Mouse (Mus musculus): ENCODE data around the gene Tbccd1.
"Not testable (repeated sequence)": the region's sequence is repeated elsewhere in the genome, so short reads cannot be mapped to it uniquely, and the experiment has no call there.

The Tbccd1 gene

DNA sequence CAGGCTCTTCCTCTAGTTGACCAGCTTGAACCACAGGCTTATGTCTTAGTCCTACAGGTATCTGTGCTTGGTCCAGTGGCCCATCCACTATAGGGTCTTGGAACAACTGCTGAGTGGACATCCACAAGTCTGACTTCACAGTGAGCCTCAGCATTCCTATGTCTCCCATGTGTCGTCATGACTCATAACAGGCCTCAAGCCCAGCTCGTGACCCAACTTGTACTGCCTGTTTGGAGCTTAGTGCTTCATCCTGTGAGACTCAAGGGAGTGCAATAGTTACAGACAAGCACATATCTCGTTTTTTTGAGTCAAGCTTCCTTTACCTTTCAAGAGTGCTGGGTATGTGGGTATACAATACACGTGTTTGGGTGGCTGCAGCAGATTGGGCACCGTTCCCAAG is 74.8 kb downstream of the Tbccd1 start:
- no peak for DNase-seq (ENCODE audit: low spot score)

GRCm38 (mm10) chr16:22779228-22779835 is 78.1 kb downstream of the Tbccd1 start:
- DNase-seq (ENCODE audit: low spot score) = no peak

- DNase-seq (ENCODE audit: low spot score) = not testable (repeated sequence)
Measured at GRCm38 (mm10) chr16:22778296-22778695, 79.2 kb downstream of the Tbccd1 start.

DNA sequence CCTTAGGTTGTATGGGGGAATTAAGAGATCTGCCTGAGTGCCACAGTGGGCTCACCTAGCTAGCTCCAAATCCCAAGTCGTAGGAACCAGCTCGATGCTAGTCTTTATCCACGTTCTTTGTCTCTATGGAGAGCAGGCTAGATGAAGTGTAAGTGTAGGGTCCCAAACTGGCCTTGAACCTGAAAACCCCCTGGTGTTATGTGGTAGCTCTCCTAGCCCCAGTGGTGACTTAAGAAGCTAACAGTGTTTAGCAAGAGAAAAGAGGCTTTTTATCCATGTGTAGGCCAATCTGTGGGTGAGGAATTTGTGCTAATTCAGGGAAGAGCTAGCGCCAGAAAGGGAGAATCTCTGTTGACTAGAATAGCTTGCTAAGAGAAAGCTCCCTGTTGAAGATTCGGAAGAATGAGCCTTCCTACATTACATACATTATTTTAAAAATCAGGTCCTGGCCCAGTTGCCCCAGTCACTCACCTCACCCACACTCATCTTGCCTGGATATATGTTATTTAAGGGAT is 81.9 kb downstream of the Tbccd1 start:
- DNase-seq (ENCODE audit: low spot score) = no peak

GRCm38 (mm10) chr16:22768661-22769060 is 88.8 kb downstream of the Tbccd1 start:
- no peak for DNase-seq (ENCODE audit: low spot score)

DNA sequence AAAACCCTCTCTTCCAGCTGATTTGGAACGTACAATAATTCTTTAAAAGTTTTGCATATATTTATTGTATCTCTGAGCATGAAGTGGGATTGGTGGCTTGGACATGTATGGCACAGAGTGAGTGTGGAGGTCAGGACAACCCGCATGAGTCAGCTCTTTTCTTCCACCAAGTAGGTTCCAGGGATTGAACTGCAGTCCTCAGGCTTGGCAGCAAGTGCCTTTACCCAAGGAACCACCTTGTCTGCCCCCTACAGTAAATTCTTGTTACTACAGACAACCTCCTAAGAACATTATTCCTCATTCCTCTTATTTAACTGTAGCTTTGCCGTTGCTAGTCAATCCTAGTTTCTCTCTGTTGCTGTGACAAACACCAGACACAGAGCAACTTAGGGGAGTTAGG is 90.1 kb downstream of the Tbccd1 start:
- DNase-seq (ENCODE audit: low spot score) = peak; percentile 53

- peak; percentile 50 for DNase-seq (ENCODE audit: low spot score)
Measured at GRCm38 (mm10) chr16:22766738-22767211, 90.7 kb downstream of the Tbccd1 start.

- peak; percentile 91 for DNase-seq (ENCODE audit: low spot score)
Measured at GRCm38 (mm10) chr16:22765531-22765930, 91.9 kb downstream of the Tbccd1 start.
